Mouse (Mus musculus): ENCODE results near the gene Idi1.
"Not testable (repeated sequence)": the region's sequence is repeated elsewhere in the genome, so short reads cannot be mapped to it uniquely, and the experiment has no call there.

Idi1 gene

GRCm38 (mm10) chr13:8886185-8886560, 872 bp downstream of the Idi1 start:
- no peak for DNase-seq (ENCODE audit: low spot score in 2 of 2)

GRCm38 (mm10) chr13:8888603-8889002, 3.3 kb downstream of the Idi1 start:
- DNase-seq (ENCODE audit: low spot score in 2 of 2): no peak

DNA sequence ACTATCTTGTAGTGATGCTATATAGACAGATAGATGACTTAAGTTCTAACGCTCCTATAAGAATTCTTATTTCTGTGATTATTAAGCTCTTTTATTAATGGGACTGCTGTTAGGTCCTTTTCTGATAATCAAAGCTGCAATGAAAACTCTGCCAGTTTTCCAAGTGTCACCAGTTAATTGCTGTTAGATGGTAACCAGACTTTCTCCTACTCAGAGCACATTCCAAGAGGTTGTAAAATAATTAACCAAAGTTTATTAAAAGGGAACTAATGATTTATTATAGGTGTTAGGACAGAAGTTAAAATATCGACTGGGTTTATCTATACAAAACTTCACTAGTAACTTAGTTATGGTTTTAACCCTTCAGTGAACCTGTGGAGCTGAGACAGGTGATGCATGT, 20.7 kb downstream of the Idi1 start:
- DNase-seq (ENCODE audit: low spot score in 2 of 2): not testable (repeated sequence)

DNA sequence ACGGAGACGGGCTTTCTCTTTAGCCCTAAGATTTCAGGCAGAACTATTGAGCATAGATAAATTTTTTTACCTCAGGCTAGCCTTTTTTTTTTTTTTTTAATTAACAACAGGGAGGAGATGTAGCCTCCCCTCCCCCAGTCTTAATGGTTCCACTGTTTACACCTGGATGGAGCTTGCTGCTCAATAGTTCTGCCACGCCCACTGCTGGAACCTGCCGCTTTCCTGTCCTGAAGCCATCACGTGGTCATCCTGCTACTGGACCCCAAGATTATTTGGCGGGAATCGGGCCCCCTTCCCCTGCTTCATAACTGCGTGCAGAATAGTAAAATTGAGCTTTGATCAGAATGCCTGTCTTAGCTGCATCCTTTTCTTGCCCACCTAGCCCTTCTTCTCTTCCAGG, 28.6 kb downstream of the Idi1 start:
- not testable (repeated sequence) for DNase-seq (ENCODE audit: low spot score in 2 of 2)

DNA sequence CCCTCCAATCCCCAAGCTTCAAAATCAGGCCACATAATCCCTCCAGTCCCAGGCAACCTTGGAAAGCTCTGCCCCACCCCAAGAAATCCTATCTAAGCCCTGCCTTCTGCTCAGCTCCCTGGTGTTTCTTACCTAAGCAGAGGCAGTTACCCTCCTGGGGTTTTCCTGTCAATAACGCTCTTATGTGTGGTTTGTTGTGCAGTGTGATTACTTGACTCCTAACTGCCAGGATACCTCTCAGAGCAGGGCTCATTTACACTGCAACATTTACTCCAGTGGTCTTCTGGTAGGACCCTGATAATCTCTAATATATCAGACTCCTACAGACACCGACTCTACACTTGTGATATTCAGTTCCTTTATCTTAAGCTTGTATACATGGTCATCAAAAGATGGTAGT, 48.2 kb downstream of the Idi1 start:
- no peak for DNase-seq (ENCODE audit: low spot score in 2 of 2)

DNA sequence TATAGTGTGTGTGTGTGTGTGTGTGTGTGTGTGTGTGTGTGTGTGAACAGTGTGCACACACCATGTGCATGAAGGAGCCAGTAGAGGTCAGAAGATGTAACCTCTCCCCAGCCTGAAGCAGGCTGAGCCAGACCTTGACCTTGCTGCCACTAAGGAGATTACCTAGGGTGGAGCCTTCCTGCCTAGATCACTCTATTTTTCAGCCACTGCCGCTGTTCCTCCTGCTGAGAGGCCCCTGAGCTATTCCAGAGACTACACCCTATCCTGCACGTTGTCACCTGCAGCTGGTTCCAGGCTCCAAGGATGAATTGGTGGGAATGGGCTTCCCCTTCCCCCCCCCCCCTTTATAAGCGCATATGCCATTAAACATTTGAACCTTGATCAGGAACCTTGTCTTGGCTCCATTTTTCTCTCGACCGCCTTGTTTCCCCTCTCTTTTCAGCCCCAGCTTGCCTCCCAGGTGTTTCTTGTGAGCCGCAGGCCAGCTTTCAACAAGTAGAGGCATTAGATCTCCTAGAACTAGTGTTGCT, 52.4 kb downstream of the Idi1 start:
- DNase-seq (ENCODE audit: low spot score in 2 of 2): not testable (repeated sequence)

DNA sequence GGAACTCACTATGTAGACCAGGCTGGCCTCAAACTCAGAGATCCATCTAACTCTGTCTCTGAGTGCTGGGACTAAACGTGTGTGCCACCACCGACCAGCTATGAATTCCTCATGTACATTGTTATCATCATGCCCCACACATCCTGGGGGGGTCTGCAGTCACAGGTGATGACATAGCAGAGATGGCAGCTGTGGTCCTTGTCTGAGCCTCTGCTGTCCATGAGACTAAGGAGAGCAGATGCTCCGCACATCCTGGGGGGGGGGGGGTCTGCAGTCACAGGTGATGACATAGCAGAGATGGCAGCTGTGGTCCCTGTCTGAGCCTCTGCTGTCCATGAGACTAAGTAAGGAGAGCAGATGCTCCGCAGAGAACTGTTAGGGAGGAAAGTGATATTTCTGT, 55.8 kb downstream of the Idi1 start:
- not testable (repeated sequence) for DNase-seq (ENCODE audit: low spot score in 2 of 2)

- DNase-seq (ENCODE audit: low spot score in 2 of 2): not testable (repeated sequence)
These were observed 56.4 kb downstream of the Idi1 start for GRCm38 (mm10) chr13:8941701-8942100.

All from heart, adult 9 months (tissue).